Mouse (Mus musculus): ENCODE measurements around the gene Exog.

- TF ChIP-seq CTCF (conservative IDR thresholded peaks at IDR 0.05; ENCODE audit: low read length), result no peak
- TF ChIP-seq POU5F1 (IDR thresholded peaks at IDR 0.05; ENCODE audit: borderline replicate concordance, low read length), result no peak
These were observed 36.9 kb upstream of the Exog start for GRCm38 (mm10) chr9:119407884-119408283.
